Mouse (Mus musculus) E14TG2a.4 (cell line): Measurements from ENCODE around the gene Vps18.

ENCODE experiments used
- CTCF ChIP-seq: conservative IDR thresholded peaks from 2 replicates; pipeline ENCODE4 v1.5.1; 2014; ENCODE audit warnings: low read length
- POU5F1 ChIP-seq: IDR thresholded peaks from 2 replicates; pipeline ENCODE4 v1.6.1; 2014; ENCODE audit warnings: low read length, borderline replicate concordance

DNA sequence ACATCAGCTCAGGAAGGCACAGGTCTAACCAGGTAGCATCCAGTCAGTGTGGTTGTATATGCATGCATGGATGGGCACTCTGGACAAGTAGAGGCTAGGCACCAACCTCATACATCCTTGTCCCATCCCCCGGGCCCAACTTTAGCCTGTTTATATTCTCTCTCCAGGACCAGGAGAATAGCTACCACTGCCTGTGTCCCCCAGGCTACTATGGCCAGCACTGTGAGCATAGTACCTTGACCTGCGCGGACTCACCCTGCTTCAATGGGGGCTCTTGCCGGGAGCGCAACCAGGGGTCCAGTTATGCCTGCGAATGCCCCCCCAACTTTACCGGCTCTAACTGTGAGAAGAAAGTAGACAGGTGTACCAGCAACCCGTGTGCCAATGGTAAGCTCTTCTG is 42.3 kb downstream of the Vps18 start:
- TF ChIP-seq CTCF (no peak), POU5F1 (no peak)
